Mouse (Mus musculus) limb, embryonic 11.5 days (tissue): ENCODE measurements at regions not wholly inside any gene's neighbourhood (a gene's known extent, or its start where the extent isn't known, plus 50 kb on each side); places are given as distances from the start of the nearest gene placed in this dataset.
A peak's percentile ranks its signal among the peaks of the same experiment; 100 is the strongest.

ENCODE experiments used
- ATAC-seq: fragments of 200-750 bp; cut with Nextera tagmentation; 2 replicates; pipeline ENCODE4 v1.8.0; 2017; ENCODE audit warnings: low read depth; ENCODE audit not compliant: insufficient number of reproducible peaks, low FRiP score, low TSS enrichment
- DNase-seq: peaks from one replicate; pipeline ENCODE4 v3.0.0-alpha.2; 2015; ENCODE audit warnings: low spot score
- H3K27ac ChIP-seq: fragments of 300-500 bp; sonication (generic); replicated peaks from 2 replicates; pipeline ENCODE4 v1.5.1; 2014; ENCODE audit warnings: low read depth, mild to moderate bottlenecking, low read length
- H3K27me3 ChIP-seq: fragments of 300-500 bp; sonication (generic); 2 replicates; pipeline ENCODE4 v1.6.1; 2014; ENCODE audit warnings: mild to moderate bottlenecking, low read length, mixed read lengths; ENCODE audit not compliant: control insufficient read depth, insufficient read depth
- H3K36me3 ChIP-seq: fragments of 300-500 bp; sonication (generic); 2 replicates; pipeline ENCODE4 v1.6.1; 2014; ENCODE audit warnings: mild to moderate bottlenecking, low read length, moderate library complexity, mixed read lengths; ENCODE audit not compliant: control insufficient read depth, insufficient read depth
- H3K4me1 ChIP-seq: fragments of 300-500 bp; sonication (generic); 2 replicates; pipeline ENCODE4 v1.6.1; 2014; ENCODE audit warnings: low read length, mixed read lengths; ENCODE audit not compliant: control insufficient read depth, insufficient read depth
- H3K4me2 ChIP-seq: fragments of 300-500 bp; sonication (generic); 2 replicates; pipeline ENCODE4 v1.6.1; 2014; ENCODE audit warnings: low read depth, mild to moderate bottlenecking, moderate library complexity; ENCODE audit not compliant: severe bottlenecking
- H3K4me3 ChIP-seq: fragments of 300-500 bp; sonication (generic); 2 replicates; pipeline ENCODE4 v1.5.1; 2014; ENCODE audit warnings: low read depth, low read length
- H3K9ac ChIP-seq: fragments of 300-500 bp; sonication (generic); 2 replicates; pipeline ENCODE4 v1.6.1; 2014; ENCODE audit warnings: mild to moderate bottlenecking, low read length
- H3K9me3 ChIP-seq: fragments of 300-500 bp; sonication (generic); 2 replicates; pipeline ENCODE4 v1.6.1; 2016; ENCODE audit warnings: low read length; ENCODE audit not compliant: control insufficient read depth
- WGBS: fragments of 180-500 bp; shearing (Covaris S2); extraction: QIAGEN DNeasy Blood & Tissue Kit; methylation state at CpG from one replicate; pipeline ENCODE4 v1.1.7; 2014; 5-methylcytosine and 5-hydroxymethylcytosine counted together

DNA sequence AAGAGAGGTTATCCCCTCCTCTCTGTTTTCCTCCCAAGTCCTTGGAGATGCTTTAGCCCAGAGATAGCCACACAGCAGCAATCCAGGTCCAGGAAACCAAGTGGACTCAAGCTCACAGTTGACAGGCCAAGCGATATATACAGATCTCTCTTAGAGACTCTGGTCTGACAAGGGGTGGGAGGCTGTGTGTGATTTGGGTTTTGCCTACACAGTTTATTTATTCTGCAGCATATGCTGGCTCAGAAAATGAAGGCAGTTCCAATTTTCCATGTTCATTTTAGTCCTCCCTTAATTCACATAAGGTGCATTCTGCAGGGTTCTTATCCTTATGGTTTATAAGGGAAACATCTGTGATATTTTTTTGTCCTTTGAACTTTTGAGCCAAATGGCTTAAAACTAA lies 595.0 kb upstream of the Apob start:
- Histone ChIP-seq H3K4me3 (no peak overlapping the region), H3K9ac (no peak overlapping the region), H3K27me3 (no peaks in the 10 kb centered on the region), H3K4me2 (no peak overlapping the region), H3K27ac (no peak overlapping the region), H3K9me3 (no peaks in the 10 kb centered on the region), H3K36me3 (no peaks in the 10 kb centered on the region), H3K4me1 (no peaks in the 10 kb centered on the region)
- DNase-seq = no peak
- WGBS = 90% methylated on average over 1 of the region's 1 CpGs
- ATAC-seq = no peak

DNA sequence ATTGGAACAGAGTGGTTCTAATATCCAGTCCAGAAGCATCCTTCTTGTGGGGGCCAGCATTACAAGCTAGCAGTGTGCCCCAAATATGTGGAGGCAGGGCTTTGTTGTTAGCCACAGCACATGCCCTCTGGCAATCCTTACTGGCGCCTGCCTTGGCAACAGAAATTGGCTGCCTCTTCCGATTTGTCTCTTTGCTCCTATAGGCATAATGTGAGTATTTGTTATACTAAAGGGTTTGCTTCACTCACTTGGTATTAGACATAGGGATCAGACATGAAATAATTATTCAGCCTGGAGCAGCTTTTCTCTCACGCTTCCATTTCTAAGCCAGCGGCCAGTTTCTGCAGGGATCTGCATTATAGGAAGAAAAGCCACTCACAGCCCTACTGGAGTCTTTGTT lies 573.6 kb upstream of the Apob start:
- DNase-seq (no peak), ATAC-seq (no peak)
- Histone ChIP-seq H3K9me3 (no peaks in the 10 kb centered on the region), H3K36me3 (no peaks in the 10 kb centered on the region), H3K4me2 (no peak overlapping the region), H3K27ac (no peak overlapping the region), H3K4me3 (no peak overlapping the region), H3K9ac (no peak overlapping the region), H3K27me3 (no peaks in the 10 kb centered on the region), H3K4me1 (no peaks in the 10 kb centered on the region)
- WGBS = 88% methylated on average over 4 of the region's 4 CpGs

GRCm38 (mm10) chr12:7411810-7412209 lies 565.6 kb upstream of the Apob start:
- Histone ChIP-seq H3K9ac (no peak overlapping the region), H3K4me3 (no peak overlapping the region), H3K27me3 (no peaks in the 10 kb centered on the region), H3K36me3 (no peaks in the 10 kb centered on the region), H3K27ac (no peak overlapping the region), H3K4me2 (no peak overlapping the region), H3K4me1 (no peaks in the 10 kb centered on the region), H3K9me3 (no peaks in the 10 kb centered on the region)
- DNase-seq = no peak
- WGBS = 92% methylated on average over 4 of the region's 4 CpGs
- ATAC-seq = no peak

DNA sequence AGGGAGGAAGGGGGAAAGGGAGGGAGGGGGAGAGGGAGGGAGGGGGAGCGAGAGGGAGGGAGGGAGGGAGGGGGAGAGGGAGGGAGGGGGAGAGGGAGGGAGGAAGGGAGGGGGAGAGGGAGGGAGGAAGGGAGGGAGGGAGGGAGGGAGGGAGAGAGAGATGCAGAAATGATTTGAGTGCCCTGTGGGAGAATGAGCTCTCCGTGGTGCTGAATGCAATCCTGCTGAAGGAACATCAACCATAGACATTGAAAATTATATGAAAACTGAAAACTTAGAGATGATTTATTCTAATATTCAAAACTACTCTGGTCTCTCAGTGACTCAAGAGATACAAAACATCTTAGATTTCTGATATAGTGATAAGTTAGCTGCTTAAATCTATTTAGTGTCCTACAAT lies 557.2 kb upstream of the Apob start:
- peak; percentile 62 for DNase-seq
- ATAC-seq = no peak
- Histone ChIP-seq H3K4me2 (no peak overlapping the region), H3K9ac (no peak overlapping the region), H3K27me3 (no peaks in the 10 kb centered on the region), H3K27ac (no peak overlapping the region), H3K4me3 (no peak overlapping the region), H3K9me3 (no peaks in the 10 kb centered on the region), H3K36me3 (no peaks in the 10 kb centered on the region), H3K4me1 (no peaks in the 10 kb centered on the region)
- 25% methylated on average over 1 of the region's 2 CpGs for WGBS

DNA sequence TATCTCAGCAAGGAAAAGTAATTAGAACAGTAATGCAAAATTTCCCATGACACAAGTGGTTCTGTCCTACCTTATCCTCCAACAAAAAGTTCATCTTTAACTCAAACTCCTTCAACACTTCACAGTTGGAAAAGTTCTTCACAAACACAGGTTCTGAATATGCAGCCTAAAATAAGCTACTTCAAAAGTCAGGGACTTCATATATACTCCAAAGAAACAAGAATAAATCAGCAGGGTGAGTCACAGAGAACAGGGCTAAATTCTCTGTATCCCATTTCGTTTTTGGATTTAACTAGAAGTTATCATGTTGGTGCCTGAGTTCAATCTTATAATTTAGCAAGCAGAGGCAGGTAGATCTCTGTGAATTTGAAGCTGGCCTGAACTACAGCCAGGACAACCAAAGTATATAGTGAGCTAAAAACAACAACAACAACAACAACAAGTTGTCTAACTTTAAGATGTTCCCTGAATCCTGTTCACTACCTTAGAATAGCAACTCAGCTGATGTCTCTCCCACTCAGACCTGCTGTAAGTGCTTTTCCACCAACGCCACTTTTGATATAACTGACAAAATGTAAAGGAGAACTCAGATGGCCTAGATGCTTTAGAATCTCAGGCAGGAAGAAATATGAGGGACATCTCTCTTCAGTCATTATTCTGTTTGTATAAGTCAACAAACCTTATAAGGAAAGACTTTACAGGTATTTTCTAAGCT lies 555.5 kb upstream of the Apob start:
- 62% methylated on average over 2 of the region's 2 CpGs for WGBS
- no peak for DNase-seq

GRCm38 (mm10) chr12:7430981-7431380 lies 546.5 kb upstream of the Apob start:
- Histone ChIP-seq H3K4me1 (no peaks in the 10 kb centered on the region), H3K27ac (no peak overlapping the region), H3K4me2 (no peak overlapping the region), H3K9me3 (no peaks in the 10 kb centered on the region), H3K27me3 (no peaks in the 10 kb centered on the region), H3K4me3 (no peak overlapping the region), H3K36me3 (no peaks in the 10 kb centered on the region), H3K9ac (no peak overlapping the region)
- ATAC-seq (no peak), DNase-seq (no peak)
- 81% methylated on average over 4 of the region's 4 CpGs for WGBS

More for the DNA sequence above, 555.5 kb upstream of the Apob start:
- Histone ChIP-seq H3K27ac (no peak overlapping the region), H3K9me3 (no peaks in the 10 kb centered on the region), H3K9ac (no peak overlapping the region), H3K4me3 (no peak overlapping the region), H3K4me1 (no peaks in the 10 kb centered on the region), H3K36me3 (no peaks in the 10 kb centered on the region), H3K27me3 (no peaks in the 10 kb centered on the region), H3K4me2 (no peak overlapping the region)
- no peak for ATAC-seq

GRCm38 (mm10) chr12:7445238-7445637 lies 532.2 kb upstream of the Apob start:
- ATAC-seq = no peak
- no peak for DNase-seq
- Histone ChIP-seq H3K4me2 (no peak overlapping the region), H3K27ac (no peak overlapping the region), H3K36me3 (no peaks in the 10 kb centered on the region), H3K9ac (no peak overlapping the region), H3K9me3 (no peaks in the 10 kb centered on the region), H3K4me3 (no peak overlapping the region), H3K4me1 (no peaks in the 10 kb centered on the region), H3K27me3 (no peaks in the 10 kb centered on the region)
- WGBS = 85% methylated on average over 2 of the region's 2 CpGs

GRCm38 (mm10) chr12:7450506-7450905 lies 526.9 kb upstream of the Apob start:
- DNase-seq (no peak), ATAC-seq (no peak)
- no peaks in the 10 kb centered on the region for H3K27me3 ChIP-seq

DNA sequence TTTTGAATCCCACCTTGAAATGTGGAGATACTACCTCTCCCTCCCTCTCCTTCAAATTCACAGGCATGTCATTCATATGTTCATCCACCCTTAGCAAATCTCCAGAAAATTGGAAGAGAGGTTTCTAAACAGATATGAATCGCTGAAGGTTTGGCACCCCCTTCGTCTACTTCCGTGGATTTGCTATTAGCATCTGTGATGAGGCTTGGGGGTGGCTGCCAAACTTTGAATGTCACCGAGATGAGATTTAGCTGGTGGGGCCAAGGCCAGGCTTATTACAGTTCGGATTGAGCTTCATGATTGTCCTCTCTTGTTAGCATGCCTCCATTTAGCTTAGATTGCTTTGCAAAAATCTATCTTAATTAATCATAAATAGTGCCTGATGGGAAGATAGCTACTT lies 520.4 kb upstream of the Apob start:
- no peak overlapping the region for H3K9ac ChIP-seq
- DNase-seq = no peak
- no peak overlapping the region for H3K27ac ChIP-seq
- no peaks in the 10 kb centered on the region for H3K4me1 ChIP-seq
- WGBS = 89% methylated on average over 5 of the region's 5 CpGs
- H3K9me3 ChIP-seq = no peaks in the 10 kb centered on the region
- H3K36me3 ChIP-seq = no peaks in the 10 kb centered on the region
- no peaks in the 10 kb centered on the region for H3K27me3 ChIP-seq
- ATAC-seq = no peak
- H3K4me3 ChIP-seq = no peak overlapping the region
- H3K4me2 ChIP-seq = no peak overlapping the region

More at GRCm38 (mm10) chr12:7450506-7450905, 526.9 kb upstream of the Apob start:
- Histone ChIP-seq H3K27ac (no peak overlapping the region; the same call in 1 of the 2 replicates), H3K4me2 (no peak overlapping the region), H3K9ac (no peak overlapping the region), H3K36me3 (no peaks in the 10 kb centered on the region), H3K9me3 (no peaks in the 10 kb centered on the region), H3K4me1 (no peaks in the 10 kb centered on the region), H3K4me3 (no peak overlapping the region)
- WGBS = 10% methylated on average over 2 of the region's 2 CpGs
